Mouse (Mus musculus) G1E-ER4 (cell line): ENCODE results near the gene Rhcg. TPM values are rescaled to one million over a fixed set of nuclear protein-coding genes. Genes with fewer than 3 reads are reported as not detected.

Experiments
- GATA1 ChIP-seq: IDR thresholded peaks from one replicate; pipeline ENCODE4 v1.8.0; 2012; ENCODE audit warnings: low read length, inconsistent platforms
- polyA plus RNA-seq: library from polyadenylated mRNA; stranded (reverse); fragments of >175 nt; gene quantifications from 2 replicates; pipeline ENCODE4 v1.2.3, GENCODE M21; 2012

Rhcg gene
- polyA plus RNA-seq, 1 experiment = not detected

DNA sequence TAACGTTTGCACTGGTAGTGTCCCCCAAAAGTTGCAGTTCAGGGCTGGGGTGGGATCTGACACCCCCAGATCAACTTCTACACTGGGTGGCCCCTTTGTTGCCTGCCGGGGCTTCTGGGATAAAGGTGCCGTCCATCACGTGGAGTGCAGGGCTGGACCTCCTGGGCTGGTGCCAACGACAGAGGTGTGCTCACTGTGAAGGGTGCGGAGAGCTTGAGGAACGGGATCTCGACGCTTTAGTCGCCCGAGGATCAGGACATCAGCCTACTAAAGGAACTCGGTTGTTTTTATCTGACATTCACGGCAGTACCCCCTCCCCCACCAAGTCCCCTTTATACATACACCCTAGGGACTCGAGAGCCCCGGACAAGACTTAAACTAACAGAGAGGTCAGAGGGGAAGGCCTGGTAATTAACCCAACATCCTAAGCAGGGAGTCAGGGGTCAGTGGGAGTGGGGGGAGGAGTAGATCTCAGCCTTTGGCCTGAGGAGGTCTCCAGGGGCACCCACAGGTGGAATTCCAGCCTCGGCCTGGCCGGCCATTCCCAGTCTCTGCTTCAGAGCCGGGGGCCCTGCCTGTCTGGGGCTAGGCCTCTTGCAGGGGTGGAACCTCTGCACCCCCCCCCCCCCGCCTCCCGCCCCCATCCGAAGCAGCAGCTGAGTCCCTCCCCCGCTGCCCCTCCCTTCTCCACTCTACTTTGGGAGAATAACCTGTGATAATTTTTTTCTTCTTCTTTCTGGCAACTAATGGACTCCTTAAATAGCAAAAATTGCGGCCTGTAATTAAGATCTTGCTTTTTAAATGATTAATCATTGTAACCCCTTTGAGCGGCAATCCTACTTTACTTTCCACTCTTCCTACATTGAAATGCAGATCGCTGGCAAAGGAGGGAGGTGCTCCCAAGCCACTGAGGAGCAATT is 39.3 kb downstream of the Rhcg start:
- no peak for TF ChIP-seq GATA1

- no peak for TF ChIP-seq GATA1
Measured at GRCm38 (mm10) chr7:79577096-79577874, 40.2 kb downstream of the Rhcg start.

GRCm38 (mm10) chr7:79576659-79577058 is 40.8 kb downstream of the Rhcg start:
- TF ChIP-seq GATA1 = no peak

- no peak for TF ChIP-seq GATA1
Measured at GRCm38 (mm10) chr7:79572191-79572818, 45.2 kb downstream of the Rhcg start.

- no peak for TF ChIP-seq GATA1
Measured at GRCm38 (mm10) chr7:79568937-79569535, 48.4 kb downstream of the Rhcg start.

- no peak for TF ChIP-seq GATA1
Measured at GRCm38 (mm10) chr7:79568212-79568611, 49.2 kb downstream of the Rhcg start.

GRCm38 (mm10) chr7:79563675-79564074 is 53.8 kb downstream of the Rhcg start:
- no peak for TF ChIP-seq GATA1

DNA sequence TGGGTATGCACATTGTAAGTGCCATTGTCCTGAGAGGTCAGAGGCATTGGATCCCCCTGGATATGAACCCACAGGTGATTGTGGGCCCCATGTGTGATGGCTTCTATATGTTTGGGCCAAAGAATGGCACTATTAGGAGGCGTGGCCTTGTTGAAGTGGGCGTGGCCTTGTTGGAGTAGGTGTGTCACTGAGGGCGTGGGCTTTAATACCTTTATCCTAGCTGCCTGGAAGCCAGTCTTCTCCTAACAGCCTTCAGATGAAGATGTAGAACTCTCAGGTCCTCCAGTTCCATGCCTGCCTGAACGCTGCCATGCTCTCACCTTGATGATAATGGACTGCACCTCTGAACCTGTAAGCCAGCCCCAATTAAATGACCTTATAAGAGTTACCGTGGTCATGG is 55.1 kb downstream of the Rhcg start:
- TF ChIP-seq GATA1 = no peak

DNA sequence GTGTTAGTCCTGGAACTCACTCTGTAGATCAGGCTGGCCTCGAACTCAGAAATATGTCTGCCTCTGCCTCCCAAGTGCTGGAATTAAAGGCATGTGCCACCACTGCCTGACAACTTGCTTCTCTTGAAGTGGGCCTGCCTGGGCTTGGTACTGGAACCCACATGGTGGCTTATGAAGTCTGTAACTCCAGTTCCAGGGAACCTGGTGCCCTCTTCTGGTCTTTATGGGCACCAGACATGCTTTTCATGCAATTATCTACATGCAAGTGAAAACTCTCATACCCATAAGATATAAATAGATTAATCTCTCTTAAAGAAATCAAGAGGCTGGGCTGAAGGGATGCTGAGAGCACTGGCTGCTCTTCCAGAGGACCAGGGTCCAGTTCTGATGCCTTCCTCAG is 58.8 kb downstream of the Rhcg start:
- TF ChIP-seq GATA1 = no peak

GRCm38 (mm10) chr7:79557728-79558221 is 59.7 kb downstream of the Rhcg start:
- TF ChIP-seq GATA1 = no peak

- no peak for TF ChIP-seq GATA1
Measured at GRCm38 (mm10) chr7:79555368-79556034, 62.0 kb downstream of the Rhcg start.

DNA sequence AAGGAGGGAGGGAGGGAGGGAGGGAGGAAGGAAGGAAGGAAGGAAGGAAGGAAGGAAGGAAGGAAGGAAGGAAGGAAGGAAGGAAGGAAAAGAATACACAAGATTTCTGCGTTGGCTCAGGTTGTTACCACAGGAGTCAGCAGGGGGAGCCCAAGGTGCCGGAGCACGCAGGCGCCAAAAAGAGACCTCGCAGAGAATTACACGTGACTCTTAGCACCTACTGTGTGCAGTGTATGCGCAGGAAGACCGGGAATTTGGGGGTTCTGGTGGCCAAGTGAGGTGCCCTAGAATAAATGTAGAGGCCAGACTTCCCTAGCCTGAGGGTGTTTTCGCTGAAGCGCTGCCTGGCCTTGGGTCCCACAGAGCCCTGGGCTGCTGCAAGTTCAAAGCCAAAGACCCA is 64.8 kb downstream of the Rhcg start:
- TF ChIP-seq GATA1 = no peak

DNA sequence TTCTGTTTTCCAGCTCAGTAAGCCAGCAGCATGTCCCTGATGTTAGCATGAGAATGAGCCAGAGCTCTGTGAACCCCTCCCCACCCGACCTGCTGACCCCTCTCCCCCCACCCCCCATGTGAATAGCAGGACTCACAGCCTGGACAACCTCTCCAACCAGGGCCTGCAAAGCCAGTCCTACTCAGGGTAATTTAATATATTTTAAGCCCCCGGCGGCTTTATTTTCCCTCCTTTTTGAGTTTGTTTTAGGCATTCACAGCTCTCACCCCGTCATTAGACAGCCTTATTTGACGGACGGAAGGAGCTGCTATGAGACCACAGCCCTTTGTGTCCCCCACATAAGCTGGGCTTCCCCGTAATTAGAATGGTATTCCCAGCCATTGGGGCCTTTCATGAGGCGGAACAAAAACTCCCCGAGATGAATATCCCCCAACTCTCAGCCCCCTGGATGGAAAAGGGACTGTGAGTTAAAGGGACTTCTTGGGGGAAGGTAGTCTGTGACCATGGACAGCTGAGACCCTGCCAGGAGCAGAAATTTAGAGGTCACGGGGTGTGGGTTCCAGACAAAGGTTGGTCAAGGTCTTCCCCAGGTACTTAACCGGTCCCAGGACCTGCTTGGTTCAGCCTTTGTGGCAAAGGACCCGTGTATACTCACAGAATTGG is 68.4 kb downstream of the Rhcg start:
- TF ChIP-seq GATA1 = no peak

DNA sequence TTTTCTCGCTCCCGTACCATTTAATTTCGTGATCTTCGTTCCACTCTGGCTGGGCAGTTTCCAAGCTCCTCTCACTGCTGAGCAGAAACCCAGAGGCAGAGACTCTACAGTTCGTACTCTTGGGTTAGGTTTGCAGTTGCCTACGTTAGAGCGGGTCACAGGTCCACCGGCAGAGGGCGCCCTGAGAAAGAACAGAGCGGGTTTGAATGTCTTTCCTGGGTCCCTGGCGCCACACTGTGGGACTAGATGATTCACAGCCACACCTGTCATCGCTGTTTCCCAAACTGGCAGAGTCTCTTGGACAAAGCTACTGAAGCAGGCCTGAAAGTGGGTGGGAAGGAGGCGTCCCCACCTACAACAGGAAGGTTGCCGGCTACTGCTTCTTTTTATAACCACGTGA is 70.4 kb downstream of the Rhcg start:
- no peak for TF ChIP-seq GATA1
